Mouse (Mus musculus) spleen, adult 2 months (tissue): ENCODE results near the gene Krt10.

ENCODE experiments used
- CTCF ChIP-seq: fragments of 200-500 bp; IDR thresholded peaks from 2 replicates; pipeline ENCODE4 v1.5.1; 2011; ENCODE audit warnings: mild to moderate bottlenecking, inconsistent platforms; ENCODE audit not compliant: insufficient read depth, insufficient read length, insufficient replicate concordance; ENCODE audit errors: extremely low read depth
- POLR2A ChIP-seq: fragments of 200-500 bp; IDR thresholded peaks from 2 replicates; pipeline ENCODE4 v1.6.1; 2011; ENCODE audit warnings: low read depth, low read length, inconsistent platforms

GRCm38 (mm10) chr11:99430670-99431069, 41.5 kb upstream of the Krt10 start:
- TF ChIP-seq CTCF (no peak), POLR2A (no peak)
